Mouse (Mus musculus) left cerebral cortex, adult 8-10 months (tissue): ENCODE results near the gene Tubg1. TPM values are rescaled to one million over a fixed set of nuclear protein-coding genes. Genes with fewer than 3 reads are reported as not detected.

ENCODE experiments used
- DNase-seq, 2 experiments: peaks; one replicate each; pipeline ENCODE4 v3.0.0; 2022; ENCODE audit warnings: low spot score in 2 of 2
- total RNA-seq, 4 experiments: library from RNA; stranded (reverse); gene quantifications; 2 replicates each; pipeline ENCODE4 v1.2.4; 2022

The Tubg1 gene
- total RNA-seq: 10 to 100 TPM; 47.1 to 49.2 (median 47.9) TPM

GRCm38 (mm10) chr11:101119761-101120544 lies at the start of gene Tubg1, which contains the start of gene Retreg3:
Tubg1 (plus strand) TSS chr11:101119938.
Retreg3 (minus strand) TSS chr11:101119893.
- peak; percentile 99 for DNase-seq

GRCm38 (mm10) chr11:101070189-101070527 lies 49.6 kb upstream of the Tubg1 start:
- DNase-seq: no peak

GRCm38 (mm10) chr11:101070987-101071386 lies 48.8 kb upstream of the Tubg1 start:
- no peak for DNase-seq

- DNase-seq: no peak
Observed at GRCm38 (mm10) chr11:101071810-101072428, 47.8 kb upstream of the Tubg1 start.

- no peak for DNase-seq
Observed at GRCm38 (mm10) chr11:101078121-101078520, 41.6 kb upstream of the Tubg1 start, which contains the start of gene Hsd17b1. Hsd17b1 (plus strand) TSS chr11:101078411.

- no peak for DNase-seq
Observed at GRCm38 (mm10) chr11:101079746-101080145, 40.0 kb upstream of the Tubg1 start.

GRCm38 (mm10) chr11:101080421-101080820 lies 39.3 kb upstream of the Tubg1 start:
- no peak for DNase-seq

GRCm38 (mm10) chr11:101081659-101082058 lies 38.1 kb upstream of the Tubg1 start:
- no peak for DNase-seq

- DNase-seq: peak; percentile 69 to 84
Observed at GRCm38 (mm10) chr11:101082208-101083082, 37.3 kb upstream of the Tubg1 start, which contains the start of gene Coasy. Coasy (plus strand) TSS chr11:101082565.

- DNase-seq: no peak
Observed at GRCm38 (mm10) chr11:101083083-101083697, 36.5 kb upstream of the Tubg1 start.

- no peak for DNase-seq
Observed at GRCm38 (mm10) chr11:101084246-101084645, 35.5 kb upstream of the Tubg1 start.

- DNase-seq: no peak
Observed at GRCm38 (mm10) chr11:101084811-101085210, 34.9 kb upstream of the Tubg1 start.

- no peak for DNase-seq
Observed at GRCm38 (mm10) chr11:101085617-101086322, 34.0 kb upstream of the Tubg1 start.

GRCm38 (mm10) chr11:101086323-101086674 lies 33.4 kb upstream of the Tubg1 start:
- DNase-seq: no peak

GRCm38 (mm10) chr11:101086756-101087681 lies 32.7 kb upstream of the Tubg1 start, which contains the start of gene Mlx:
Mlx (plus strand) TSS chr11:101087277.
- peak; percentile 89 to 92 for DNase-seq

- no peak for DNase-seq
Observed at GRCm38 (mm10) chr11:101087682-101088055, 32.1 kb upstream of the Tubg1 start.

GRCm38 (mm10) chr11:101089931-101090330 lies 29.8 kb upstream of the Tubg1 start:
- no peak for DNase-seq

- peak in 1 of 2 experiments; percentile 36 for DNase-seq
Observed at GRCm38 (mm10) chr11:101094930-101095313, 24.8 kb upstream of the Tubg1 start.

GRCm38 (mm10) chr11:101095314-101096024 lies 24.3 kb upstream of the Tubg1 start, which contains the start of gene Psmc3ip:
Psmc3ip (minus strand) TSS chr11:101095436.
- DNase-seq: peak; percentile 87 to 95
